Mouse (Mus musculus) kidney, adult 9 months (tissue): ENCODE data around the gene Rtn4r.
A peak's percentile ranks its signal among the peaks of the same experiment; 100 is the strongest.

Experiments used
- DNase-seq: peaks from one replicate; pipeline ENCODE4 v3.0.0; 2022

Gene Rtn4r

DNA sequence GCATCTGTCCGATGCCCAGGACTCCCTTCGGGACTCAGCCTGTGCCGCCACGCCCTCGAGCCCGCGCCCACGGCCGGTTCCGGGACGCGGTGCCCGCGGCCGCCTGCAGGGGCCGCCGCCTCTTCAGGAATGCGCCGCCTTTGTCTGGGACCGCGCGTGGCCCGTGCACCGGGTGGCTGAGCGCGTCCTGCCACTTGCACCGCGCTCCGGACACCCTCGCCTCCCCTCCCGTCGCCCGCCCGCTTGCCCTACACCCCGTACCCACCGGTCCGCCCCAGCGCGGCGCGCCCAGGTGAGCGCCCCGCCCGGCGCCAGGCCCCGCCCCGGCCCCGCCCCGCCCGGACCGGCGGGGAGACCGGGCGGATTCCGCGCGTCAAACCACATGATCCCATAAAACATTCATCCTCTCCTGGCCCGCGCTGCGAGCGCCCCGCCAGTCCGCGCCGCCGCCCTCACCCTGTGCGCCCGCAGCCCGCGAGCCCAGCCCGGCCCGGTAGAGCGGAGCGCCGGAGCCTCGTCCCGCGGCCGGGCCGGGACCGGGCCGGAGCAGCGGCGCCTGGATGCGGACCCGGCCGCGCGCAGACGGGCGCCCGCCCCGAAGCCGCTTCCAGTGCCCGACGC is at the start of gene Rtn4r:
Gene Rtn4r (plus strand): TSS at position 402 of the 621 bp plus-strand sequence.
- DNase-seq, result peak; percentile 71

DNA sequence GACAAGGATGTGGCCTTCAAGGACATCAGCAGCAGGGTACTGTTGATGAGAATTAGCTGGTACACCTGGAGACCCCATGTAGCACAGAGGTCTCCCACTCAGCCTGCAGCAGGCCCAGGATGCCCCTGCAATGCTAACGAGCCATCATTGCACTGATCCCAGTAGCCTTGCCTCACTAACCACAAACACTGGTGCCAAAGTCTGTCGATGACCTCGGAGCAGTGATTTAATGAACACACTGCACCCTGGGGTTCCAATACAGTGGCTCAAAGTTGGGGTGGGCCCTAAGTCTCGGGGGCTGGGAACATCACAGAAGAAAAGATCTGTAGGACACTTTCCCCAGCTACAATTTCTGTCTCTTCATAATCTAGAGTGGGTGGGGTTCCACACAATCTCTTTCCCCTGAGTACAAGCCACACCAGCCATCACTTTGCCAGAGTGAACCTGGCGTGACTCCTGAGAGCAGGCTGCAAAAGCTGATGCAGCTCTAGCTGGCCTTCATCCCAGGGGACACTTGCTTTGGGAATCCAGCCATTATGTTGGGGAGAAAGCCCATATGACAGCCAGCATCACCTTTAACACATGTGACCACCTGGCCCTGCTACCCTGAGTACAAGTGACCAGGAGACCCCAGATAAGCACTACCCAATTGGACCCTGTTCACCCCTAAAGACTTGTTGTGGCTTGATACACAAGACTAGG is 49.0 kb upstream of the Rtn4r start:
- peak; percentile 13 for DNase-seq

DNA sequence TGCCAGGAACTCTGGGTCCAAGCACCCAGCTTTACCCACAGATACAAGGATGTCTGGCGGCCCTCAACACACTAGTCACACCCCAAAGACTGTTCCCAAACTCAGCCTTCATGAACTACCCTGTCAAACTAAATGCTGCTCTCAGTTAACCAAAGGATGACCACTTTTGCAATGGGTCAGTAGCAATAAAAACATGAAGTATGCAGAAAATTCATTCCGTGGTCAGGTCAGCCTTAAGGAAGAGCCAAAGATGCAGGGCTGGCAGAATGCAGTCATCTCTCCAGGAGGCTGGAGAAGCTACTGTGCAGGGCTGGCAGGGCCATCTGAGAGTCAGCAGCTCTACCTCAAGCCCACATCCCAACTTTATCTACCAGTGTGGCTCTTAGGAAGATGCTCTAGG is 48.1 kb upstream of the Rtn4r start:
- DNase-seq, result no peak

DNA sequence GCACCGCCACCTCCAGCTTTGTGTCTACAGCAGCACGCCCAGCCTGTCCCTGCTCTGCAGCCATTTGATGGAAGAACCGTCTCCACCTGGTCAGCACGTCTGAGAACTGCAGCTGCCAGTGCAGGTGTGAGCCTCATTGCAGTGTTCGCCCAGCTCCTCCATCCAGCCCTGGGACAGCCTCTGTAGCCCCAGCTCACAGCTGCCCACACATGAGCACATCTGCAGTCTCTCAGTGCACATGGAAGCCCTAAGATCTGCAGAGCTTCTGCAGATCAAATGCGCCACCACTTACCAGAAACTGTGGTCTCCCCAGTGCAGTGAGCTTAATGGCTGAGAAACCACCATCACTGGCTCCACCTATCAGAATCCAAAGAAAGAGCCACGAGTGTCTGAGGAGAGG is 47.3 kb upstream of the Rtn4r start:
- DNase-seq, result no peak

DNA sequence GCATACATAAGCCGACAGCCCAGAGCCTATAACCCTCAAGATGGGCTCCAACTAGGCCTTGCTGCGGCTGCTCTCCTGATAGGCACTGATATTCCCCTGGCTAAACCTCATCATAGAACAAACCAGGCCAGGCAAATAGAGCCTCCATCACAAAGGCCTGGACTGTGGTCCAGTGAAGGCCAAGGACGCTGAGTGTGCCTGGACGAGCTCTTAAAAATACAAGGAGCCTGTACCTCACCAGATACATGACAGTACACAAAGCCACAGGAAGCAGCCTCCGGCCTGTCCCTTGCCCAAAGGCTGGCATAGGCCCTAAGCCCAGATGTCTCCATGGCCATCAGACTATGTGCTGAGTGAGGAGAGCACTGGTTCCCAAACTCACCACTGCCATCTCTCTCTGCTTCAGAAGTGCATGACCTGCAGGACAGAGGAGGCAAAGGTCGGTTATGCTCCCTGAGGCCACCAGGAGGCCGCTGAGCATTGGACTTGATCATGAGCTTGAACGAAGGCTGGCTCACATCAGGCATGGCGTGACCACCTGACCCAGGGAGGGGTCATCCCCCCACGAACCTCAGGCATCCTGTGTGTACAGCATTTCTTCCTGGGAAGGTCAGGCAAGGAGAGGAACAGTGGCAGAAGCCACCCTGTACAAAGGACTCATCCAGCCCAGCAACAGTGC is 46.2 kb upstream of the Rtn4r start:
- peak; percentile 95 for DNase-seq

DNA sequence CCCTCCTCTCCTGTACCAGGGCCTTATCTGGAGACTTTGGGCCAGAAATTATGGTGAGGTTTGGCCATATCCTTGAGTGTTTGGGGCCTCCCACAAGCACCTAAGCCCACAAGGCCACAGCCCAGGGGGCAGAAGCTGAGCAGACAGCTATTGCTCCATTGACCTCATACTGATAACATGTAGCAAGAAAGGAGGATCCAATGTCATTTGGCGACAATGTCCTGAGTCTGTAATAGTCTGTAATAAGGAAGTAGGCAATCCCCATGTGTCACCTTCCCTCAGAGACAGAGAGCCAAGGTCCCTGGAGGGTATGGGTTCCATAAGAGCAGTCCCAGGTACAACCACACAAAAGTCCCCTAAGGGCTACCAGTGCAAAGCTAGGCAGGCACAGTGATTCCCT is 45.2 kb upstream of the Rtn4r start:
- peak; percentile 42 for DNase-seq

DNA sequence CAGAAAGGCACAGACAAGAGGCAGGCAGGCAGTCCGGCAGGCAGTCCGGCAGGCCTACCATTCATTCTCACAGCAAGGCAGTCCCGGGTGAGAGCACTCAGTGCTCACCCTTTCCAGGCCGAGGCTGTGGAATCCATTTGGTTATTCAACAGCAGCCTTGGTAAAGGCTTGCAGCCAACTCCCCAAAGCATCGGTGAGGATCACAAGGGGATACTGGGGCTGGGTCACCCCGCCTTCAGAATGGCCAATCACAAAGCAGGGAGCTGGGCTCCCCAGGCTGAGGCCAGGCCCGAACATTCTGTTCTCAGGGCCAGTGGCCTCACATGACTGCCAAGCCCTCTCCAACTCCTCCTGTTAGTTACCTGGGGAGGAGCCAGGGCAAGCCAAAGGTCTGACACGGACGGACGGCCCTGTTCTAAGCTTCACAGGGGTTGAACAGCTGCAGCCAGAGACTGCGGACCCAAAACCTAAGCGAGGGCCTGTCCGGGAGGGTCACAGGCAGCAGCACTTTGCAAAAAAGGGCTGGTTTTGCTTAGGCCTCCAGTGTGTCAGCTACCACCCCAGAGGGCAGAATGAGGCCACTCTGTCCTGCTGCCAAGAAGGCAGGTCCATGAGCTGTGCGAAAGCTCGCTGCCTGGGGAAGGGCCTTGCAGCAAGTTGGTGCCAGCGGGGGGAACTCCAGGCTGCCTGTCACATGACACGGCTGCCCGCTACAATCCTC is 44.1 kb upstream of the Rtn4r start:
- DNase-seq, result peak; percentile 97

DNA sequence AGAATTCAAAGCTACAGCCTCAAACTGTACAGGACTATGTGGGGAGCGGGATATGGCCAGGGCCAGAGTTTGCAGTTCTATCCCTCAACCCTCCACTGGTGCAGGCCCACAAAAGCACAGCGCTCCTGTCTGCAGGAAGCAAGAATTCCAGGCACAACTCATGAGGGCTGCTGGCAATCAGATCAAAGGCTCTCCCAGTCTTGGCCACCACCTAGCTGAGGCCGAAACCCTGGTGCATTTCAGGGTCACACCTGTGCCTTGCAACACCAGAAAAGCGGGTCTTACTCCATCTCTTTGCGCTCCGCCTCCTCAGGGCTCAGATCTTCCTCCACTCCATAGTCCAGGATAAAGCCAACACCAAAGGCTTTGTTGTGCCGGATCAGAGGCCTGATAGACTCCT is 43.2 kb upstream of the Rtn4r start:
- peak; percentile 59 for DNase-seq

DNA sequence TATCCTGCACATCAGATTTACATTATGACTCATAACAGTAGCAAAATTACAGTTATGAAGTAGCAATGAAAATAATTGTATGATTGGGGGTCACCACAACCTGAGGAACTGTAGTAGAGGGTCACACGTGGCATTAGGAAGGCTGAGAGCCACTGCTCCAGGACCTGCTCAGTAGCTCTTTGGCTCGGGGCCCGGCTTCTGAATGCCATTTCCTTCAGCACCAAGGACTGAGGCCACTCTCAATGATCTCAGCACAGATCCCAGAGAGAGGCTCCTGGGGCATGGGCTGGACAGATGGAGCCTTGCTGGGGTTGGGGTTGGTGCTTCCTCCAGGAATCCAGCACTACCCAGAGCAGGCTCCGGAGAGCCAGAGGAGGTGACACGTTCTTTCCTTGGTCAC is 40.3 kb upstream of the Rtn4r start:
- peak; percentile 71 for DNase-seq

DNA sequence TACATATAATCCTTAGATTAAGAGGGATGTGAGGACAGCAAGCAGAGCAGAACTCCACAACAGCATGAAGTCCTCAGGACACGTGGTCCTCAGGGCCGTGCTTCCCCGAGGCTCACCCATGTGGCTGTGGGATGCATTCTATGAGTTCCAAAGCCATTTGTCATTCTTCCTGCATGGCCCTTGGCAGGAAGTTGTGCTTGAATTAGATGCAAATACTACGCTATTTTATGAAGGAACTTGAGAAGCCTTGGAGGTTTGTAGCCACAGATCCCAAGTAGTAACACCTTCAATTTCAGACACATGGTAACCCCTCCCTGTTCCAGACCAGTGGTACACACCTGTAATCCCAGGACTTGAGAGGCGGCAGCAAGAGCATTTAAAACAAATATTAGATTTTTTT is 31.1 kb upstream of the Rtn4r start:
- DNase-seq, result peak; percentile 17

DNA sequence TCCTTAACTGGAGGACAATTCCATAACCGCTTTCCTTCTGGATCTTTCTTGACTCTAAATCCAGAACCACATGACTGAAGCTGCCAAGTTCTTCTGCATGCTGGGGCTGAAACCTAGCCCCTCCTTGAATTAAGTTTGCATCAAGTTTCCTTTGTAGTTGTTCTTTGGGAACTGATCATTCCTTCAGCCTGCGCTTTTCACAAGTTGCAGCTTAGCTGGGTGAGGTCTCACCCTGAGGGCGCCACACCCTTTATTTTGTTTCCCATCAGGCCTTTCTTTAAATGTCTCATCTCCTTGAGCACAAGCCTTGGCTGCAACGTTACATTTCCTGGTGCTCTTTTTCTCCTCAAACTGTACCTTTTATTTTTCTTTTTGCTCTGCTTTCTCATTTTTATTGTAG is 24.6 kb upstream of the Rtn4r start:
- no peak for DNase-seq

DNA sequence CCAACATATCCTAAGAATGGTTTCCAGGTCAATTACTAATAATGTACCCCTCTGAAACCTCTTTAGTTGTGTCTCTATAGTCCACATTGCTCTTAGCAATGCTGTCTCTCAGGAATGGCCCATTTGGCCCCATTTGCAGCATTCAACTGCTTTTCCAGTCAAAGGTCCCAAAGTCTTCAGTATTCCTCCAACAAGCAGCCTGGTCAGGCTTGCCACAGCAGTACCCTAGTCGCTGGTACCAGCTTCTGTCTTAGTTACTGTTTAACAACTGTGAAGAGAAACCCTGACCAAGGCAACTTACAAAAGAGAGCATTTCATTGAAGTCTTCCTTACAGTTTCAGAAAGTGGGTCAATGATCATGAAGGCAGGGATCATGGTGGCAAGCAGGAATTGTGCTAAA is 24.1 kb upstream of the Rtn4r start:
- DNase-seq, result peak; percentile 63

DNA sequence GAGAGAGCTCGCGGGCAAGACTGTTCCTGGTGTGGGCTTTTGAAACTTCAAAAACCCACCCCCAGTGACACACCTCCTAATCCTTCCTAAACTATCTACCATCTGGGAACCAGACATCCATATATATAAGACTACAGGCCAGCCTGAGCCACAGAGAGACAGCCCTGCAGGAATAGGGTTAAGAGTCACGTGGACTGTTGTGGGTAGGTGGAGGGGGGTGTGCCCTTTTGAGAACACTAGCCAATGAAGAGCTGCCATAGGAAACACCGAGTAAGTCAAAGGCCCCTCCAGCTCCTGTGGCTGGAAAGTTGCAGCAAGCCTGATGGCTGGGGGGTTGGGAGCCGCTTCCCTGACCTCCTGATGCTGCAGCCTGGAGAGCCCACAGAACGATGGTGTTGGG is 23.6 kb upstream of the Rtn4r start:
- DNase-seq, result no peak

DNA sequence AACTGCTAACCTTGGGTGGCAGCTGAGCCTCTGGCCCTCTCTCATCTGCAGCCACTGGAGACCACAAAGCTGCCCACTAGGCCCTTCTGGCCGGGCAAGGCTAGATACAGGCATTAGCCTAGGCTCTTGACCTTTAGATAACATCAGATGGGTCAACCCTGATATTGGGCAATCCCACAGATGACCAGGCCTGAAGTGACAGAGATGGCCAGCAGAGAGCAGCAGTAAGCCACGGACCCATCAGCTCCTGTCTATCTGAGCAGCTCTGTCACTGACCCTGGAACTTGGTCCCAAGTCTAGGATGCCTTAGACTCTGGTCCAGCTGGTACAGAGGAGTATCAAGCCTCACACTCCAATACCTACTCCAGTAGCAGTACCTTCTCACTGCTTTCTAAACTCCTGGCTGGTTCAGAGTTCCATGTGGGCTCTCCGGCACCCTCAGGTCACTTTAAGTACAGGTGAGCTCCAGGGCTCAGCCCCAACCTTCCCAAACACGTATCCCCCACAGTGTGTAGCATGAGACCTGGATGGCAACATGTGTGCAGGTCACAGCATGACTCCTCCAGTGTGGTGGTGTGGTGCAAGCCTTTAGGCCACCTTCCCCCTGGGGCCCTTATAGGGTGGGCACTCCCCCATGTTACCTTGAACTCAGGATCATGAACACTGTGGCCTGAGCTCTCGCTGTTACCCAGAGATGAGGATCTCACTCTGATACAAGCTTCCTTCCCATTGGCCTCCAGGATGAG is 19.0 kb upstream of the Rtn4r start:
- peak; percentile 91 for DNase-seq

DNA sequence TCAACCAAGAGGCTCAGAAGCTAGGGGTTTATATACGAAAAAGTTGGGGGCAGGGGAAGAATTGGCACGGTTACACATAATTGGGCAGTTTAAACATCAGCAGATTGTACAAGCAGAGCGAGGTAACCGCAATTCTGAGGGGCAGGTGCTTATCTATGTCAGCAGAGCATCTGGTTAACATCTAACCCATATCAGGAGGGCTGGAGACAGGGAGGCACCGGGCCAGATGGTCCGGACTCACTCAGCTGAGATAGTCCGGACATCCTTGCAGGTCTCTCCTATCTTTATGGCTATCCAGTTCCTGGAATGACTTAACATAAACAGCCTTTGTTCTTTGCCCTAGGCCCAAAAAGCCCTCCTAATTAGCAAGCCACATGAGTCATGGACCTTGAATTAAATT is 16.4 kb upstream of the Rtn4r start:
- DNase-seq, result no peak

DNA sequence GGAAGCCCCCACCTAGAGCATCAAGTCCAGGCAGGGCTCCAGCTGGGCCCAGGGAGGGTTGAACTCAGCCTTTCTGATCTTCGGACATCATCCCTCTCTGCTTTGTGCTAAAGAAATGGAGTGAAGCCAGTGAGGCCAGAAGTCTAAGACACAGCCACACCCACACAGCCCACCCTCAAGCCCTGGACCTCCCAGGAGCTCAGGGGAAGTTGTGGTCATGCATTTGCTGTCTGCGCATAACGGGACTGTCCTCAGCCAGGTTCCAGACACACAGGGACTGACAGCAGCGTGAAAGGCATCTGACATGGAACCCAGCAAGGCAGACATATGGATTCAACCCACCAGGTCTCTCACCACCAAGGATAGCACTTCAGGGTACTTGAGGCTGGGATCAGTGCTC is 11.0 kb upstream of the Rtn4r start:
- DNase-seq, result no peak

DNA sequence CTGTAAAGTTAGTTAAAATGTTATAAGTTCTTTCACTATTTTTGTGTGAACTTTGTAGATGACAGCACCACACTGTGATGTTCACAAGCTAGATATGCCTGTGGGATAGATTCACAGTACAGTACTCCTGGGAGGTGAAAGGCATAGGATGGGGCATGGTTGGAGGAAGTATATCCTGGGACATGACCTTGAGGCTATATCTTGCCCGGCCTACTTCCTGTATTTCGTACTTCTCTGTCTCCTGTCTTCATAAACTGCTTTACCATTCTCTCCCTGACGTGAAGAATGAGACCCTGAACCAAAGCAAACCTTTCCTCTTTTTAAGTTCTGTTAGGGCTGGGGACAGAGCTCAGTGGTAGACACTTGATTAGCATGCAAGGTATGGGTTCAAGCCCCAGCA is 9.2 kb upstream of the Rtn4r start:
- DNase-seq, result no peak

DNA sequence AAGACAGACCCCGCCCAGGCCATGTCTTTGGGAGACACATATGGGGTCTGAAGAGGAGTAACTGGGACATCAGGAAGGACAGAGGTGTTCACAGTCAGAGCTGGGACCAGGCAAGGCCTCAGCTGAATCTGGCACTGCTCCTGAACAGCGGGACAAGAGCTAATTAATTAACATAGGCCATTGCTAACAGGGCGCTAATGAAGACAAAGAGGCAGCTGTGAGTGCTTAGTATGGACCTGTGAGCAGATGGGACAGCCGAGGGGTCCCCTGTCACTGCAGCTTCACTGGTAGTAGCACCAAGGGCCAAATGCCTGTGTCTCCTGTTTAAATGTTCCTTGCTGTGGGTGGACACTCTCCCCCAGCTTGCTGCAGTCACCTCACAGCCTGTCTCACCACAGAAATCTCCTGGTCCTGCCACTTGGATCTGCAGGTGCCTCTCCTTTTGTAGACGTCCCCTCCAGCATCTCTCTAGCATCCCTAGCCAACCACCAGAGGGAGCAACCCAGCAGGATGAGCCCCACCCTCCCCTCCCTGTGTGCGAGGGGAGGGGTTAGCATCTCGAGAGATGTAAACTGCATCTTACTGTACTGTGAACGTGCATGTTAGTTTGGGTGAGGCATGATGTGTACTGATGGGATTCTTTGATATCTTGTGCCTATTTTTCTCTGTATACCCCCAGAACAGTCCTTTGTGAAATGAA is 8.3 kb upstream of the Rtn4r start:
- DNase-seq, result peak; percentile 53

DNA sequence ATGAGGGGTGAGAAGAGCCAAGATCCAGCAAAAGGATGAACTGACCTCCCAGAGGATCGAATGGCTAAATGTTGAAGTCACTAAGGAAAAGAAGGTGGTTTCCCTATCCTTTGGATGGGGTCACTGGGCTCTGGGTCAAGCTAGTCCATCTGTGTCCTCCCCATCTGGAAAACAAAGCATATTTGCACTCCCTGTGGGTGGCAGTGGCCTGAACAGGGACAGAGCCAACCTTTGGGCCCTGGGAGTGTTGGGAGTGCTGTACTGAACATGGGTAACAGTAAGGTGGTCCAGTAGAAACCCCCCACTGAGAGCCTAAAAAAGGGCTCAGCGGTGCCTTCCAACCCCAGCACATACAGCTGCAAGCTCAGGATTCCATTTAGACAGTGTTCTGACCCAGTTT is 4.7 kb upstream of the Rtn4r start:
- DNase-seq, result no peak

DNA sequence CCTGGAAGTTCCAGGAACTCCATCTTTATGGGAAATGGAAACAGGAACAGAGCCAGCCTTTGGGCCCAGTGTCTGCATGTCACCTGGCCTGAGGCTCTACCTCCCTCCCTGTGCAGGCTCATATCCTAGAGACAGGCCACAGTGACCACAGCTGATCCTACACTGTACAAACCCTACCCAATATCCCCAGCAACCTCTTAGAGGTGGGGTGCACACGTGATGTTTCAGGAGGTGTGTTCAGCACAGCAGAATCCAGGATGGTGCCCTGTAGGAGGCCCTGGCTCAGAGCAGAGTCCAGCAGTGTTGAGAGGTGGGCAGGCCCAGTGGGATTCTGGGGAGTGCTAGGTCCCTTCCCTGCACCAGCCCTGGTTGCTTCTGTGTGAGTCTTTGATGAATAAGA is 4.0 kb upstream of the Rtn4r start:
- no peak for DNase-seq

DNA sequence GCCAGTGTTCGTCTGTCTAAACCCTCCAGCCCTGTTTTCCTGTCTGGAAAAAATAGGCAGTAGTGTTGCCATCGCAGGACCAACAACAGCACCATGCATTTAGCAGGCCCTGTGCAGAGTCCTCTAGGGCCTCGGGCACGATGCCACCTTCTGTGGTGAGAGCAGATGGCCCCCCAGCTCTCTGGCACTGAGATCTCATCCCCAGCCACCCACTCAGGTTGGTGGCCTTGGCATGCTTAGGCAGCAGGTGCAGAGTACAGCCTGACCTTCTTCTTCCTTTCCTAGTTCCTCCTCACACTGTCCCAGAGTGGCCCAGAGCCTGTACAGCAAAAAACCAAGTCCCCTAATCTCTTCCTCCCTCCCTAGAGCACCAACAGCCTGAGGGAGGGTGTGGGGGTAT is 3.4 kb upstream of the Rtn4r start:
- DNase-seq, result no peak

DNA sequence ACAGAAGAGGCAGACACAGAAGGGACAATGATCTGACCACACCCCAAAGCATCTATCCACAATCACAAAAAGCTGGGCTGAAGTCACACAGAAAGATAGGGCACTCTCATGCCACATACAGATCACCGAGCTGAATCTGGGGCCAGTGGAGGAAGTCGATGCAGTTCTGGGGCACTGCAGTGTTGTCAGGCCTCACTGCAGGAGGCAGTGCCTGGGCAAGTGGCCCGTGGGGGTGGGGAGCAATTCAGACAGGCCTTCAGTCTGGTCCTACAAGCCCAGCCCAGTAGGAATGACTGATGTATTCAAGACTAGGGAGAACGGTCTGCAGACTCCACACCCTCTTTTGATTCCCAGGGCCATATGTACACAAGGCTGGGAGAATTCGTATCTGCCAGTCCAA is 2.8 kb upstream of the Rtn4r start:
- DNase-seq, result no peak
